Mouse (Mus musculus) brain, embryonic 14.5 days (tissue): ENCODE data around the gene S1pr4. TPM values are rescaled to one million over a fixed set of nuclear protein-coding genes. Genes with fewer than 3 reads are reported as not detected.

Experiments used
- DNase-seq: peaks from one replicate; pipeline ENCODE4 v3.0.0-alpha.2; 2011; ENCODE audit warnings: low read depth
- CTCF ChIP-seq: fragments of 200-500 bp; IDR thresholded peaks from 2 replicates; pipeline ENCODE4 v1.5.1; 2012; ENCODE audit warnings: inconsistent platforms, mild to moderate bottlenecking, moderate library complexity, borderline replicate concordance; ENCODE audit not compliant: insufficient read depth, insufficient read length; ENCODE audit errors: extremely low read depth
- POLR2A ChIP-seq: fragments of 200-500 bp; IDR thresholded peaks from 2 replicates; pipeline ENCODE4 v1.6.1; 2012; ENCODE audit warnings: mild to moderate bottlenecking, inconsistent platforms, borderline replicate concordance; ENCODE audit not compliant: poor library complexity, insufficient read depth, insufficient read length, severe bottlenecking; ENCODE audit errors: extremely low read depth
- polyA plus RNA-seq: library from polyadenylated mRNA; depleted of rRNA; stranded (reverse); fragments of >200 nt; gene quantifications from 2 replicates; pipeline ENCODE4 v1.2.3, GENCODE M21; 2012

Gene S1pr4
- polyA plus RNA-seq, 1 experiment: 0.59 TPM

- DNase-seq: no peak
- TF ChIP-seq POLR2A (no peak), CTCF (no peak)
Measured at GRCm38 (mm10) chr10:81537429-81537828, 37.5 kb upstream of the S1pr4 start.

GRCm38 (mm10) chr10:81536734-81537133, 36.8 kb upstream of the S1pr4 start:
- DNase-seq: no peak

GRCm38 (mm10) chr10:81534826-81535225, 34.9 kb upstream of the S1pr4 start:
- DNase-seq: no peak
- no peak for TF ChIP-seq CTCF

More at GRCm38 (mm10) chr10:81536734-81537133, 36.8 kb upstream of the S1pr4 start:
- TF ChIP-seq POLR2A (no peak), CTCF (peak; percentile 55; the same call in 1 of the 2 replicates)

GRCm38 (mm10) chr10:81526779-81527178, 26.8 kb upstream of the S1pr4 start:
- peak; percentile 96 for TF ChIP-seq CTCF
- TF ChIP-seq POLR2A: no peak
- DNase-seq: peak; percentile 47

- TF ChIP-seq CTCF (no peak), POLR2A (no peak)
- DNase-seq: no peak
Measured at GRCm38 (mm10) chr10:81525017-81525694, 25.2 kb upstream of the S1pr4 start.

- no peak for TF ChIP-seq CTCF
- no peak for DNase-seq
Measured at GRCm38 (mm10) chr10:81524051-81524605, 24.2 kb upstream of the S1pr4 start, which contains the start of gene Gna15. Gna15 (minus strand) TSS chr10:81524225.

GRCm38 (mm10) chr10:81523570-81523969, 23.6 kb upstream of the S1pr4 start:
- TF ChIP-seq CTCF (no peak), POLR2A (no peak)
- DNase-seq: no peak

GRCm38 (mm10) chr10:81523142-81523541, 23.2 kb upstream of the S1pr4 start:
- DNase-seq: no peak
- TF ChIP-seq CTCF: no peak
- no peak for TF ChIP-seq POLR2A

GRCm38 (mm10) chr10:81519978-81520365, 20.0 kb upstream of the S1pr4 start:
- no peak for DNase-seq
- no peak for TF ChIP-seq POLR2A
- no peak for TF ChIP-seq CTCF

- no peak for DNase-seq
- TF ChIP-seq CTCF (no peak), POLR2A (no peak)
Measured at GRCm38 (mm10) chr10:81519227-81519977, 19.5 kb upstream of the S1pr4 start.

- no peak for TF ChIP-seq POLR2A
- TF ChIP-seq CTCF: peak; percentile 73
- DNase-seq: peak; percentile 62
Measured at GRCm38 (mm10) chr10:81518546-81518945, 18.6 kb upstream of the S1pr4 start.
